Mouse (Mus musculus) right cerebral cortex, adult 2 months (tissue): Measurements from ENCODE around the gene Olfr835.

Experiments
- DNase-seq, 2 experiments: peaks; one replicate each; pipeline ENCODE4 v3.0.0; 2021 to 2022; ENCODE audit warnings: low spot score in 2 of 2

Olfr835 gene

DNA sequence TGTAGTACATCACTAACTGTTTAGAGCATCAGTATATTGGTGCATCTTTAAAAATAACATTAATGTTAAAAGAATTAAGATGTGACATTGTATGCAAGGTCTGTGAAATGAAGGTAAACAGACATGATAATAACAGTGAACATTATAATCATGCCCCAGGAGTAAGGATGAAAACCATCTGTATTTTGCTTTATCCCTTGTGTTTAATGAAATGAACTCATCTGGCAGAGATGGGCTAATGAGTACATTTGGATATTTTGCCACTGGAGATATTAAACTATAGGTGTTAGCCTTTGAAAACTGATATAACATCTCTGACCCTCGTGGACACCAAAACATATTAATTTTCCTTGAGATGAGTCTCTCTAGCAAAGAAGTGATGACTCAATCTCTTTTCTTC is at the start of gene Olfr835:
Olfr835 (plus strand) TSS at position 301 of the 400 bp plus-strand sequence.
- DNase-seq = no peak

GRCm38 (mm10) chr9:18987690-18988089 is 44.8 kb upstream of the Olfr835 start, which contains the start of gene Olfr834:
Olfr834 (plus strand) TSS chr9:18987990.
- DNase-seq = no peak

DNA sequence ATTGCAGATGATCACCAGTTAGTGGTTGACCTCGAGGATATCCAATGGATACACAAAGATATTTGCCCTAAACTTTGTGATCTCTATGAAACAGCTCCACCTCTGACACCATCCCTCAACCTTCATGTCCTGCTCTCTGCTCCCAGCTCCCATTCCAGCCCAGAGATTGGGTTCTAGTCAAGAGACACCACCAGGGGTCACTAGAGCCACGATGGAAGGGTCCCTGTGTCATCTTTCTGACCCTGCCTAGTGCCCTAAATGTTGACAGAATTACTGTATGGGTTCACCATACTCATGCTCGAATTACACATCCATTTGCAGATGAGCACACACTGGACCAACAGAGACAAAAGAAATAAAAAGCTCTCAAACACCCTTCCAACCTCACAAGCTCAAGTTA is 52.5 kb downstream of the Olfr835 start:
- no peak for DNase-seq
